Mouse (Mus musculus): Measurements from ENCODE around the gene Twist1. TPM values are rescaled to one million over a fixed set of nuclear protein-coding genes. Genes with fewer than 3 reads are reported as not detected.

The Twist1 gene
- polyA plus RNA-seq, 1 experiment from 2014 or later: not detected

Other genes with a start within 250 kb of the Twist1 start
- not detected in 3 replicates for gene Ferd3l, start 29.2 kb upstream of the Twist1 start, polyA plus RNA-seq (2018)

Measured in macrophage (primary cell).